Mouse (Mus musculus): ENCODE results near the gene Rnf224. TPM values are rescaled to one million over a fixed set of nuclear protein-coding genes. Genes with fewer than 3 reads are reported as not detected.

Gene Rnf224
- total and polyA plus RNA-seq, 2 experiments from 2014 or later: 0.33 TPM; not detected in 1

DNA sequence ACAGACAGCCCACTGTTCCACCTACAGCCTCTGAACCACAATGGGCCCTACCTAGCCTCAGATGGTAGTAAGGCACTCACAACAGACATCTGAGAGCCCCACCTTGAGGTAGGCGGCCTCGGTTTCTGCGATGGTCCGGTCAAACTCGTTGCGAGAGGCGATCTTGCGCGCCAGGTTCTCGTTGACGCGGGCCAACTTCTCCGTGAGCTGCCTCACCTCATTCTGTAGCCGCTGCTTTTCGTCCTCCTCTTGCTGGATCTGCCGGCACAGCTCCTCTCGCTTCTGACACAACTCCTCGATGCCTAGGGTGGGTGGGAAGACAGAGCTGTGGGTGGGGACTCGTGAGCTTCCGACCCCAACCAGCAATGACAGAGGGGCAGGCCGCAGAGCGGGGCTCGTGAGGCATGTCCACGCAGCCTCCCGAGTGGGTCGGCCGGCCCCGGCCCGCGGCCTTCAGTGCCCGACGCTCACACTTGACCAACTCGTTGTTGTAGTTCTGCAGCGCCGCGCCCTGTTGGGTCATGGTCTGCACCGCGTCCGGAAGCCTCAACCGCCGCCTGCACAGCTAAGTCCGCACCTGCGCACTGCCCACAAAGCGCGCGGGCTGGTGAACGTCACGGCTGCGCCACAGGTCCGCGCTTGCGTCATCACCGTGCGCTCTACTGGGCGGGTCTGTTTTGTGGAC lies 35.4 kb upstream of the Rnf224 start, which contains the start of the genes Ssna1 and Anapc2:
Ssna1 (minus strand) TSS at position 612 of the 685 bp plus-strand sequence.
Anapc2 (plus strand) TSS at position 652 of the 685 bp plus-strand sequence.
- peak within 1 kb of the TSS; percentile 75 for H3K27ac ChIP-seq (ENCODE audit: low read depth, low read length)
- no peaks in the 10 kb centered on the region for H3K9me3 ChIP-seq (ENCODE audit: low read length)
- H3K27me3 ChIP-seq (ENCODE audit: insufficient read depth, low read length): no peaks in the 10 kb centered on the region
- DNase-seq (ENCODE audit: low spot score) (peak; percentile 98), ATAC-seq (ENCODE audit: low FRiP score) (peak; percentile 93)
- TF ChIP-seq CTCF (IDR thresholded peaks at IDR 0.05): peak; percentile 50
- H3K4me1 ChIP-seq (ENCODE audit: insufficient read depth, low read length): peaks cover 22% of the 10 kb centered on the region
- WGBS: under 1% methylated on average over 51 of the region's 55 CpGs
- peaks cover 59% of the 10 kb centered on the region for H3K36me3 ChIP-seq (ENCODE audit: insufficient read depth, low read length)
- H3K4me3 ChIP-seq (ENCODE audit: low read depth, low read length): peak within 1 kb of the TSS; percentile 78
- peak within 1 kb of the TSS; percentile 91 for H3K9ac ChIP-seq (replicated peaks; ENCODE audit: low read length, poor library complexity, severe bottlenecking)
- H3K4me2 ChIP-seq (ENCODE audit: low read depth, low read length, poor library complexity, severe bottlenecking): peak within 1 kb of the TSS; percentile 94

DNA sequence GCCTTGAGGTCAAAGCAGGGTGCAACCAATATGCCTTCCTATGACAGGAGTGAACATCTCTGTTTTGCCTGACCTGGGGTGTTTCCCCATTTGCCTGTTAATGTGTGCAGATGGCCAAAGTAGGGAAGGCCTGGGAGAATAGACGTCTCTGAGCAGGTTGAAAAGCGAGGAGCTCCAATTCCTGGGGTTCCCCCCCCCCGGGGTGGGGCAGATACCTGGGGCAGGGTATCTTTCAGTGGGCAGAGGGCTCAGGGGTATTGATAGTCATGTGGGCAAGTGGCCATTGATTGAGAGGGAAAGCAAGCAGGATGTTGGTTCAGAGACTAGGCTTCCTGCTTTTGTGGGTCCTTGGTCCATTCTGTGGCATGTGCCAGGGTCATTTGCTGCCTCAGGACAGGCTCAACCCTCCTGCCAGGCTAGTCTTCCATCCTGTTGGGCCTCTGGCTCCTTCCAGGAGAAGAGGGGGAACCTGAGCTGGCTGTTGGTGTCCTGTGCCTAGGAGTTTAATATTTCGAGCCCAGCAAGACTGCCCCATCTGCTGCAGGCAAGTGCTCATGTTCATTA lies 31.2 kb upstream of the Rnf224 start:
- no peak overlapping the region for H3K4me3 ChIP-seq (ENCODE audit: low read depth, low read length)
- DNase-seq (ENCODE audit: low spot score) (no peak), ATAC-seq (ENCODE audit: low FRiP score) (no peak)
- 68% methylated on average over 4 of the region's 4 CpGs for WGBS
- 0 out of 2 replicates have a peak overlapping the region, but pooled peaks have one; percentile 4 for H3K9ac ChIP-seq (replicated peaks; ENCODE audit: low read length, poor library complexity, severe bottlenecking)
- peaks cover 28% of the 10 kb centered on the region for H3K36me3 ChIP-seq (ENCODE audit: insufficient read depth, low read length)
- H3K9me3 ChIP-seq (ENCODE audit: low read length): no peaks in the 10 kb centered on the region
- peaks cover 3% of the 10 kb centered on the region; the same call in 1 of the 2 replicates for H3K27me3 ChIP-seq (ENCODE audit: insufficient read depth, low read length)
- TF ChIP-seq CTCF (IDR thresholded peaks at IDR 0.05): no peak
- H3K4me2 ChIP-seq (ENCODE audit: low read depth, low read length, poor library complexity, severe bottlenecking): no peak overlapping the region
- H3K4me1 ChIP-seq (ENCODE audit: insufficient read depth, low read length): peaks cover 47% of the 10 kb centered on the region
- H3K27ac ChIP-seq (ENCODE audit: low read depth, low read length): no peak overlapping the region

DNA sequence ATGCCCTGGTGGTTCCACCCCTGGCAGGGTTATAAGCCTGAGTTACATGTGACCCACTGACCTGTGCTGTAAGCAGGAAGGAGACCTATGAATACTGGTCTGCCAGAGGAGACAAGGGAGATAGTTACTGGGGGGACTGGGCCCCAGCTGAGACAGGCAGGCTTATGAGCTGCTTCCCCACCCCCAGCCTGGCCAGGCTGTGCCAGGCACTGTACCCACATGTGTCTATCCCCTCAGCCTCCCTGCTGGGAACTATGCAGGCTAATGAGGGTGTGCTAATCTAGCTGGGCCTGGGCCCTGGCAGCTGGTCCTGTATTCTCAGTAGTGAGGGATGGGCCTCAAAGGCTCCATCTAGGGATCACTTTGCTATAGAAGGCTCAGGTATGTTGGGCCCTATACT lies 30.7 kb upstream of the Rnf224 start:
- no peak overlapping the region for H3K27ac ChIP-seq (ENCODE audit: low read depth, low read length)
- H3K4me2 ChIP-seq (ENCODE audit: low read depth, low read length, poor library complexity, severe bottlenecking): no peak overlapping the region
- H3K4me1 ChIP-seq (ENCODE audit: insufficient read depth, low read length): peaks cover 47% of the 10 kb centered on the region
- TF ChIP-seq CTCF (IDR thresholded peaks at IDR 0.05): no peak
- no peak overlapping the region for H3K4me3 ChIP-seq (ENCODE audit: low read depth, low read length)
- H3K36me3 ChIP-seq (ENCODE audit: insufficient read depth, low read length): peaks cover 28% of the 10 kb centered on the region
- H3K9ac ChIP-seq (replicated peaks; ENCODE audit: low read length, poor library complexity, severe bottlenecking): peak overlapping the region; percentile 9; the same call in 1 of the 2 replicates
- DNase-seq (ENCODE audit: low spot score): peak; percentile 66
- peaks cover 3% of the 10 kb centered on the region; the same call in 1 of the 2 replicates for H3K27me3 ChIP-seq (ENCODE audit: insufficient read depth, low read length)
- no peaks in the 10 kb centered on the region for H3K9me3 ChIP-seq (ENCODE audit: low read length)
- ATAC-seq (ENCODE audit: low FRiP score): no peak

GRCm38 (mm10) chr2:25266720-25267119 lies 30.1 kb upstream of the Rnf224 start:
- H3K9me3 ChIP-seq (ENCODE audit: low read length): no peaks in the 10 kb centered on the region
- no peak for TF ChIP-seq CTCF (IDR thresholded peaks at IDR 0.05)
- no peak overlapping the region for H3K27ac ChIP-seq (ENCODE audit: low read depth, low read length)
- H3K27me3 ChIP-seq (ENCODE audit: insufficient read depth, low read length): peaks cover 3% of the 10 kb centered on the region; the same call in 1 of the 2 replicates
- H3K4me1 ChIP-seq (ENCODE audit: insufficient read depth, low read length): peaks cover 47% of the 10 kb centered on the region
- WGBS: 30% methylated on average over 2 of the region's 2 CpGs
- H3K4me2 ChIP-seq (ENCODE audit: low read depth, low read length, poor library complexity, severe bottlenecking): peak overlapping the region; percentile 41
- DNase-seq (ENCODE audit: low spot score) (peak; percentile 36), ATAC-seq (ENCODE audit: low FRiP score) (no peak)
- peaks cover 28% of the 10 kb centered on the region for H3K36me3 ChIP-seq (ENCODE audit: insufficient read depth, low read length)
- H3K4me3 ChIP-seq (ENCODE audit: low read depth, low read length): no peak overlapping the region
- peak overlapping the region; percentile 26; the same call in 1 of the 2 replicates for H3K9ac ChIP-seq (replicated peaks; ENCODE audit: low read length, poor library complexity, severe bottlenecking)

GRCm38 (mm10) chr2:25265897-25266656 lies 29.5 kb upstream of the Rnf224 start:
- Histone ChIP-seq H3K27ac (ENCODE audit: low read depth, low read length) (no peak overlapping the region), H3K9ac (replicated peaks; ENCODE audit: low read length, poor library complexity, severe bottlenecking) (0 out of 2 replicates have a peak overlapping the region, but pooled peaks have one; percentile 26), H3K36me3 (ENCODE audit: insufficient read depth, low read length) (peaks cover 27% of the 10 kb centered on the region), H3K4me3 (ENCODE audit: low read depth, low read length) (peak overlapping the region; percentile 9; the same call in 1 of the 2 replicates), H3K4me2 (ENCODE audit: low read depth, low read length, poor library complexity, severe bottlenecking) (peak overlapping the region; percentile 41), H3K27me3 (ENCODE audit: insufficient read depth, low read length) (peaks cover 3% of the 10 kb centered on the region; the same call in 1 of the 2 replicates), H3K9me3 (ENCODE audit: low read length) (no peaks in the 10 kb centered on the region), H3K4me1 (ENCODE audit: insufficient read depth, low read length) (peaks cover 40% of the 10 kb centered on the region)
- no peak for TF ChIP-seq CTCF (IDR thresholded peaks at IDR 0.05)
- WGBS: 67% methylated on average over 6 of the region's 6 CpGs
- DNase-seq (ENCODE audit: low spot score) (peak; percentile 85), ATAC-seq (ENCODE audit: low FRiP score) (no peak)
